Mouse (Mus musculus) embryo, embryonic 10.5 days (tissue): ENCODE measurements around the gene Tvp23b.

Experiments used
- DNase-seq: peaks from one replicate; pipeline ENCODE4 v3.0.0-alpha.2; 2015; ENCODE audit warnings: low spot score

The Tvp23b gene

GRCm38 (mm10) chr11:62945514-62945913 is 66.3 kb downstream of the Tvp23b start:
- DNase-seq: no peak

GRCm38 (mm10) chr11:62949548-62949947 is 70.3 kb downstream of the Tvp23b start:
- no peak for DNase-seq

- no peak for DNase-seq
Observed at GRCm38 (mm10) chr11:62951012-62951411, 71.8 kb downstream of the Tvp23b start, which contains the start of gene Cdrt4. Gene Cdrt4, plus strand, starts transcription at chr11:62951193.

- DNase-seq: no peak
Observed at GRCm38 (mm10) chr11:62954766-62955165, 75.5 kb downstream of the Tvp23b start.

GRCm38 (mm10) chr11:62955186-62955585 is 75.9 kb downstream of the Tvp23b start:
- DNase-seq: no peak

GRCm38 (mm10) chr11:62955776-62956175 is 76.5 kb downstream of the Tvp23b start:
- DNase-seq: no peak

- no peak for DNase-seq
Observed at GRCm38 (mm10) chr11:62957626-62958180, 78.4 kb downstream of the Tvp23b start.

GRCm38 (mm10) chr11:62963292-62963691 is 84.0 kb downstream of the Tvp23b start:
- no peak for DNase-seq

GRCm38 (mm10) chr11:62966424-62966764 is 87.1 kb downstream of the Tvp23b start:
- no peak for DNase-seq
